Mouse (Mus musculus): ENCODE results near the gene Ofcc1.

DNA sequence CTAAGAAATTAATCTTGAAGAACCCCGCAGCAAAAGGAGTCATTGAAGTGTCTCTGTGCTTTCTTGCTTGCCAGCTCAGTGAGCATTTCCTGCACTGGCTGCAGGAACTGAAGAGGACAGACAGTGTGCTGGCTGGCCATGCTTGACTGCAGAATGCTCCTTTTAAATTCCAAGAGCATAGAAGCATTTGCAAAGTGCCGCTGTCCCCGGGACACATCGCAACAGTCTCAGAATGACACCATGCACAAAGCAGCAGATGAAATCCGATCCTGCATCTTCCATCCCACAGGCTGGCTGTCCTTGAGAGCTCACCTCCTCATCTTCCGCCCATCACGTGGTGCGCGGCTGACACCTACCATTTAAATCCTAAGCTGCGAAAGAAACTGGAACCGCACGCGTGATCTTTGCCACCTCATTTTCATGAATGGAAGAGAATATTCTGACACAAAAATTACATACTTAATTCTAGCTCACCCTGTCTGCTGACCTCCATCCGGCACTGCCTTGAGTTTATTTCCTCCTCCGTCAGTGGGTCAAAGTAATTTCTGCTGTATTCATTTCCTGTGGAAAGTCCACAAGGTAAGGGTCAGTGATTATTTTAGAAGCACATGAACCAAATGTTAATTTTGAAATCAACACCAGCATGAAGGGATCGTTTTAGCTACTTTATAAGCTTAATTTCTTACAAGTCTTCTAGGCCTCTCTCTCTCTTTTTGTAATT is 98.0 kb downstream of the Ofcc1 start:
- TF ChIP-seq CTCF (IDR thresholded peaks at IDR 0.05; ENCODE audit: borderline replicate concordance, extremely low read depth, insufficient read depth, insufficient read length), result no peak
- TF ChIP-seq POLR2A (IDR thresholded peaks at IDR 0.05; ENCODE audit: borderline replicate concordance, extremely low read depth, insufficient read depth, insufficient read length, poor library complexity, severe bottlenecking), result no peak
